Mouse (Mus musculus) liver, postnatal 0 days (tissue): ENCODE measurements at regions not wholly inside any gene's neighbourhood (a gene's known extent, or its start where the extent isn't known, plus 50 kb on each side); places are given as distances from the start of the nearest gene placed in this dataset.

ENCODE experiments used
- ATAC-seq: fragments of 200-750 bp; cut with Nextera tagmentation; 2 replicates; pipeline ENCODE4 v1.8.0; 2017; ENCODE audit warnings: mild to moderate bottlenecking, moderate library complexity
- DNase-seq: peaks from one replicate; pipeline ENCODE4 v3.0.0-alpha.2; 2016
- H3K27ac ChIP-seq: fragments of 300-500 bp; sonication (generic); 2 replicates; pipeline ENCODE4 v1.5.1; 2014; ENCODE audit warnings: antibody characterized with exemption, moderate library complexity, mild to moderate bottlenecking, low read depth
- H3K27me3 ChIP-seq: fragments of 300-500 bp; sonication (generic); 2 replicates; pipeline ENCODE4 v1.6.1; 2014; ENCODE audit warnings: low read length, control low read depth, mixed read lengths; ENCODE audit not compliant: insufficient read depth
- H3K36me3 ChIP-seq: fragments of 300-500 bp; sonication (generic); replicated peaks from 2 replicates; pipeline ENCODE4 v1.6.1; 2014; ENCODE audit warnings: mild to moderate bottlenecking, control low read depth, low read length, moderate library complexity, mixed read lengths; ENCODE audit not compliant: insufficient read depth
- H3K4me1 ChIP-seq: fragments of 300-500 bp; sonication (generic); 2 replicates; pipeline ENCODE4 v1.6.1; 2014; ENCODE audit warnings: antibody characterized with exemption, mild to moderate bottlenecking, control low read depth; ENCODE audit not compliant: insufficient read depth
- H3K4me2 ChIP-seq: fragments of 300-500 bp; sonication (generic); 2 replicates; pipeline ENCODE4 v1.6.1; 2014; ENCODE audit warnings: low read depth, mild to moderate bottlenecking, low read length, moderate library complexity, mixed read lengths
- H3K4me3 ChIP-seq: fragments of 300-500 bp; sonication (generic); 2 replicates; pipeline ENCODE4 v1.5.1; 2014; ENCODE audit warnings: low read depth, low read length
- H3K9ac ChIP-seq: fragments of 300-500 bp; sonication (generic); replicated peaks from 2 replicates; pipeline ENCODE4 v1.6.1; 2014; ENCODE audit warnings: mild to moderate bottlenecking, moderate library complexity
- H3K9me3 ChIP-seq: fragments of 300-500 bp; sonication (generic); 2 replicates; pipeline ENCODE4 v1.6.1; 2016; ENCODE audit warnings: mild to moderate bottlenecking, control low read depth, low read length, mixed read lengths
- CTCF ChIP-seq: sonication (generic); IDR thresholded peaks from 2 replicates; pipeline ENCODE4 v1.5.1; 2016; ENCODE audit warnings: antibody characterized with exemption, low read depth
- EP300 ChIP-seq: IDR thresholded peaks from 2 replicates; pipeline ENCODE4 v1.6.1; 2016; ENCODE audit warnings: antibody characterized with exemption, low read depth, mild to moderate bottlenecking
- WGBS: fragments of 180-500 bp; shearing (Covaris S2); extraction: QIAGEN DNeasy Blood & Tissue Kit; methylation state at CpG from one replicate; pipeline ENCODE4 v1.1.7; 2014; ENCODE audit not compliant: insufficient replicate concordance; 5-methylcytosine and 5-hydroxymethylcytosine counted together

DNA sequence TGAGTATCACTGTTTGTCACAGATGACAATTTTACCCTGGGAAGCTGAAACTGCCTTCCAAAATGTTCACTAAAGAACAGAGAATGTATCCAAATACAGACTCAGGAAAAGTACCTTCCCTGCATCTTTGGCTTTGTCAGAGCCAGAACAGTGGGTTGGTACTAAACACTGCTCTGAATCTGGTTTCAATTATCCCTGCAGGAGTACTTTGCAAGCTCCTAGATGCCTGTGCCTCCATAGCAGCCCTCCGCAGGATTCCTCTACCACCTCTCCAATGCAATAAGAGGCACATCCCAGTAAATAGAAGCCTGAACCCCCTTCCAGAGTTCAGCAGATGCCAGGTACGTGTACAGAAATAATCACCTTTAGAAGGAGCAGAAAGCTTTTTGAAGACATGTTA is 52.9 kb upstream of the S1pr3 start:
- ATAC-seq, result no peak
- H3K27ac ChIP-seq, result no peak overlapping the region
- H3K27me3 ChIP-seq, result no peaks in the 10 kb centered on the region
- no peak overlapping the region for H3K4me3 ChIP-seq
- H3K4me1 ChIP-seq, result no peaks in the 10 kb centered on the region
- H3K36me3 ChIP-seq, result no peaks in the 10 kb centered on the region
- H3K9ac ChIP-seq, result no peak overlapping the region
- no peak overlapping the region for H3K4me2 ChIP-seq
- no peaks in the 10 kb centered on the region for H3K9me3 ChIP-seq
- 75% methylated on average over 2 of the region's 2 CpGs for WGBS
- DNase-seq, result no peak
- TF ChIP-seq EP300 (no peak), CTCF (no peak)
